Mouse (Mus musculus): ENCODE data around the gene Mmel1.

Gene Mmel1

GRCm38 (mm10) chr4:154869440-154869839, at the start of gene Mmel1:
Mmel1 (plus strand) TSS chr4:154869585.
- DNase-seq (ENCODE audit: low spot score in 2 of 2), result no peak

DNA sequence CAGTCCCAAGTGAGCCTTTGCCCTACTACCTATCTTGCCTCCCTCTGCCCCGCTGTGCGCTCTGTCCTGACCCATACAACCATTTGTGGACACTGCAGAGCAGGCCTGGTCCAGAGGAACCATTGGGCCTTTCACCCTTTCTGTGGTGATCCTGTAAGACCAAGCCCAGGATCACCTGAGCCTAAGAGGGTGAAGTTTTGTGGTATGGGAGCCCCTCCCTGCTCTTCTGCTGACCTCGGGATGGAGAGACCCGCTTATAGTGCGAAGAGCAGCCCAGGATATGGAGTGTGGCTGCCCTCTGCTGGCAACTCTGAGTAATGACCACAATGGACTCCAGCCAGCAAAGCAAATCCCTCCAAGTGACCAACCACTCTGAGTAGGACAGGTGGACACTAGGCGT, 43.7 kb upstream of the Mmel1 start:
- DNase-seq (ENCODE audit: low spot score in 2 of 2), result peak; percentile 52 to 61

DNA sequence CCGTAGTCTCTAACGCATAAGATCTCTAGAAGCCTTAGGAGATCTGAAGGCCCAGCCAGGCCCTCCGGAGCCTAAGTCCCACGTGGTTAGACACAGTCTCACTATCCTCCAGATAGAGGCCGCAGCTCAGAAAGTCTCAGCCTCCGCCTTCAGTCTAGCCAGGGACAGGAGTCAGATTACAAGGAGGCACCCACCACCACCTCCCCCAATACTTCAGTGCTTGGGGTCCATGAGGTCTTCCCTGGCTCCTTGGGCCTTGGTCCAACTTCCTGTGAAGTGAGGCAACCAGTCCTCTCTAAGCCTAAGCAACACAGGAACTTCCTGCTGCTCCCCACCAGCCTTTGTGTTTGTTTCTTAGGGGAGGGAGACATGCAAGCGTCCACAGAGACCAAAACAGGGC, 43.2 kb upstream of the Mmel1 start:
- DNase-seq (ENCODE audit: low spot score in 2 of 2), result no peak

DNA sequence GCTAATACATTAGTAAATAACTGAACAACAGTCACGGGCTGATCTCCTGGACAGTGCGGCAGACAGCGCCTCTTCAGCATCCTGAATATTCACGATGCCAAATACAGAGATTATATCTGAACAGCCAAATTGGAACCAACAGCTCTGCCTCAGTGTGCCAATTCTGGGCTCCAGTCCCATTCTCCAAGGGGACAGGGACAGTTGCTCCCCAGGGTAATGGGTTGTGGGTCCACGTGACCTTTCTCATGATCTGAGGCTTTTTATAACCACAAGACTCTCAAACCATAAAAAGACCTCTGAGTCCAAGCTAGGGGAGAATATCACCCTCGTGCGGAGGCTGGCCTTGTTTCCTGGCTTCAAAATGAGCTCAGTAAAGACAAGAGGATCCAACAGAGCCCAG, 42.2 kb upstream of the Mmel1 start:
- DNase-seq (ENCODE audit: low spot score in 2 of 2), result peak in 1 of 2 experiments; percentile 6

- DNase-seq (ENCODE audit: low spot score in 2 of 2), result no peak
Observed at GRCm38 (mm10) chr4:154827861-154828610, 41.3 kb upstream of the Mmel1 start.

DNA sequence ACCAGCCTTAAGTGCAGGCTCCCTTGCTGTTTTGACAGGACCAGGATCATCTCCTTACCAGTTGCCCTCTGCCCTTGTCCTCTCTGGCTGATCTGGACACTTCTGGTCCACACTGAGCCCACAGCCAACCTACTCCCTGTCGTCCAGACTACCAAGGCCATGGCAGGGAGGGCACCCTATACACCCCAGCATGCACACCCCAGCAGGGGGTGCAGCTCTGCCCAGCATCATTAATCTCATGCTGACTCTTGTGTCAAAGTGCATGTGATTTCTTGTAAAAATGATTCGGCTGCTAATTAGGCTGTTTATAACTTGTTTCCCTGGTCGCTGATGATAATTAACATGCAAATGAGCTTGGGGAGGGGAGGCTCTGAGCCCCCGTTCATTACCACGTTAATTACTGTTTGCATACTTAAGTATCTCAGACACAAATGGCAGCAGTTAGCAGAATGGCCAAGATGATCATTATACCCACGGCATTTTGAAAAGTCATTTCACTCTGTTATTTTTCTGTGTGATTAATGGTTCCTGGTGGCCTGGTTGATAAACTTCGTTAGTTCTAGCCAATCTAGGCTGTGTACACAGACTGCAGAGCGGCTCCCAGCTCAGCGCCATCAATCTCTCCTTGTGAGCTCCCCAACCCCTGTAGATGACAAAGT, 37.3 kb upstream of the Mmel1 start:
- DNase-seq (ENCODE audit: low spot score in 2 of 2), result no peak

DNA sequence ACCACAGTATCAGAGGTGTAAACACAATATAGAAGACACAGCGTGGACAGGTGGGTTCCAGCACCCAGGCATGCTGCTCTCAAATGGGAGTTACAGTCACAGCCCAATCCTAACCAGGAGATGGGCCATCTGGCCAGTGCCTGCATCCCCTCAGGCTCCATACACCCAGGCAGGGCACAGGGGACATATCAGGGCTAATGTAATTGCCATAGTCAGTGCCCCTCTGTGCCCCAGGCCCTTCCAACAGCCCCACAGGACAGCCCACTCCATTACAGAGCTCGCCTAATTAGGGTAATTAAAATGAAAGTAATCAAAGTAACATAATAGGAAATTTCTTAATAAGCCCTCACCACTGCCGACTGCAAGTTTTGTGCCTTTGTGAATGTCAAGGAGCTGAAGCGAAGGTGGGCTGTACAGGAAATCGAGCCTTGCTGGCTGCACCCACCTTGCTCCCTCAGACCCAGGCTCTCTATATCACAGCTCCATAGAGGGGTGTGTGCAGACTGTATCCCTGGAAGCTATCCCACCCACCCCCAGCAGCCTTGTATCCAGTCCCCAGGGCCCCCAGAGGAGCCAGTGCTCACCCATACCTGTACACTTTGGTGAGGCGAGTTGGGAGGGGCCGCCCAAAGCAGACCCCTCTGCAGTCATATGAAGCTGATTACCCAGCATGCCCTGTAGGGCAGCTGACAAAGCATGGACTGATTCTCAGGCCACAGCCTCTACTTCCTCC, 33.0 kb upstream of the Mmel1 start:
- no peak for DNase-seq (ENCODE audit: low spot score in 2 of 2)

DNA sequence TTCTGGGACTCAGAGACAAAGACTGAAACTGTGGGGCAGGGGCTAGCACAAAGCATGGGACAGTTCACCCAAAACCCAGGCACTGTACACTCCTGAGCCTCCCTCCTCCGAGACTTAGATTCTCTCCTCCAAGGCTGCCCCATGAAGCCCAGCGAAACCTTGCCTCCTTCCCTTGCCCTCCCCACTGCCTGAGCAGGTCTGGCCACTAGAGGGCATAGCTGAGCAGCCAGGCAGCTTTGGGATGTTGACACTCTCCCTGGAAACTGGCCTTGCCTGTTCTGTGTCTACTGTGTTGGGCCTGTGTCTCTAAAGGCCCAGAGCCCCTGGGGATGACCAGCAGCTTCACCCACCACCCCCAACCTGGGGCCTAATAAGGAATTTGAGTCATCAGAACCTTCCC, 32.2 kb upstream of the Mmel1 start, which contains the start of gene Ttc34:
Gene Ttc34, plus strand, starts transcription at position 290 of the 400 bp plus-strand sequence.
- peak; percentile 37 to 72 for DNase-seq (ENCODE audit: low spot score in 2 of 2)

DNA sequence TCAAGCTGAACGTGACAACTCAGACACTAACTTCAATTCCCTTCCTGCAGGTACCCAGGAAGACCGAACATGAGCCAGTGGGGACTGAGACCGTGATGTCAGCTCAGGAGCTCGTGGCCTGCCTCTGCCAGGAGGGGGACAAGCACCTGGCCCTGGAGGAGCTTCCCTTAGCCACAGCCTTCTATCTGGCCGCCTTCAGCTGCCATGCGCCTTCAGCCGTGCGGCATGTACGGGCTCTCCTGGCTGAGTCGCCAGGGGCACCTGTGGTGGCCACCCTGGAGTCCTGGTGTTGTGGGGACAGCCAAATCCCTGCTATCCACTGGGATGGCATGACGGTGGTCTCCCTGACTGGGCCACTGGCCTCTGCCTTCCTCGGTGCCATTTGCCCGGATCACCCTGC, 30.6 kb upstream of the Mmel1 start:
- no peak for DNase-seq (ENCODE audit: low spot score in 2 of 2)

DNA sequence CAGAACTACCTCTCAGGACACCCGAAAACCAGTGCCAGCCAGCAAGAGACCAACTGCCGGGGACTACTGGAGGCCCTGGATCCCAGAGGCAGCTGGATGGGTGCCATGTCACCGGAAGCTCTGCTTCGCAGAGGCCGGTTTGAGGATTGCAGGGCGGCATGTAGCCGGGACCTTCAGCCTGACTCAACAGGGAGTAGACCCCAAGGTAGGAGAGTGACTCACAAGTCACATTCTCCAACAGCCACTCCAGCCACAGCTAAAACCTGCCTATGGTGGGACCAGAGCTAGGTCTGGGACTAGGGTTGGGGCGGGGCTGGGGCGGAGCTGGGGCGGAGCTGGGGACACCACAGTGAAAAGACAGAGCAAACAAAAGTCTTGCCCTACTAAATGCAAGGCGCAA, 30.0 kb upstream of the Mmel1 start:
- DNase-seq (ENCODE audit: low spot score in 2 of 2), result no peak

DNA sequence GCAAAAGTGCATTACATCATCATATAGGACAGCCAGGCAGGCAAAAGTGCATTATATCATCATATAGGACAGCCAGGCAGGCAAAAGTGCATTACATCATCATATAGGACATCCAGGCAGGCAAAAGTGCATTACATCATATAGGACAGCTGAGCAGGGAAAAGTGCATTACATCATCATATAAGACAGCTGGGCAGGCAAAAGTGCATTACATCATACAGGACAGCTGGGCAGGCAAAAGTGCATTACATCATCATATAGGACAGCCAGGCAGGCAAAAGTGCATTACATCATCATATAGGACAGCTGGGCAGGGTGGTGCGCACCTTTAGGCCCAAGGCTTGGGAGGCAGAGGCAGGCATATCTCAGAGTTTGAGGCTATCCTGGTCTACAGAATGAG, 16.7 kb upstream of the Mmel1 start:
- DNase-seq (ENCODE audit: low spot score in 2 of 2), result no peak

- DNase-seq (ENCODE audit: low spot score in 2 of 2), result no peak
Observed at GRCm38 (mm10) chr4:154853881-154854280, 15.5 kb upstream of the Mmel1 start.

- DNase-seq (ENCODE audit: low spot score in 2 of 2), result no peak
Observed at GRCm38 (mm10) chr4:154854676-154855345, 14.6 kb upstream of the Mmel1 start.

- peak; percentile 90 to 91 for DNase-seq (ENCODE audit: low spot score in 2 of 2)
Observed at GRCm38 (mm10) chr4:154855721-154856479, 13.5 kb upstream of the Mmel1 start.

- DNase-seq (ENCODE audit: low spot score in 2 of 2), result no peak
Observed at GRCm38 (mm10) chr4:154856480-154856837, 12.9 kb upstream of the Mmel1 start.

GRCm38 (mm10) chr4:154856882-154857281, 12.5 kb upstream of the Mmel1 start:
- no peak for DNase-seq (ENCODE audit: low spot score in 2 of 2)

- no peak for DNase-seq (ENCODE audit: low spot score in 2 of 2)
Observed at GRCm38 (mm10) chr4:154857366-154858240, 11.8 kb upstream of the Mmel1 start.

DNA sequence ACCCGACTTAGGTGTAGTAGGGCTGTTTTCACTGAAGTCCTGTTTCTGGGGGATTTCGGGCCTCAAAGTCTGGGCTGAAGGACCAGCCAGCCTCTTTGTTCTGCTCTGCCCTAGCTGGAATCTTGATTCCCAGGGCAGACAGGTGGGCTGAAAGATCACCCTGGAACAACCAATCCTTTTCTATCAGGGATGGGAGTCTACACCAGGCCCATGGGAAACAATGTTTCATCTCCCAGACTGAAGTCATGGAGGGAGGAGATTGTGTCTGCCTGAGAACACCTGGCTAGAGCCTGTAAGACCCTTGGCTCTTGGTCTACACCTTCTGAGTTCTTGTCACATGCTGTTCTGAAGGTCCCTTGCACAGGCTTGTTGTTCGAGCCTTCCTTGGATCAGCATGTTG, 10.8 kb upstream of the Mmel1 start:
- DNase-seq (ENCODE audit: low spot score in 2 of 2), result no peak

DNA sequence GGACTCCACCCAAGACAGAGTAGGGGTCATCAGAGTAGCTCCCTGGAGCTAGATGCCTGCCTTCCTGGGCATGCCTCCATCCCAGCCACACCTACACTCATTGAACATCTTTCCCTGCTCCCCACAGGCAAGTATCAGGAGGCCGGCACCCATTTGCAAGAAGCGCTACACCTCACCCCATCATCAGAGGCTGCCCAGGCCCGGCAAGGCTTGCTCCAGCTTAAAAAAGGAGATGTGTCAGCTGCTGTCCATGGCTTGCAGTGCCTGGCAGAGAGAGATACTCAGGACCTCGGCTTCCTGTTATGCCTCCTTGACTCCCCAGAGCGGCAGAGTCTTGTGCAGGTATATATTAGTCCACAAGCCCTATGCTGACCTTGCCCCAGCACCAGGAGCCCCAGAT, 7.4 kb upstream of the Mmel1 start:
- no peak for DNase-seq (ENCODE audit: low spot score in 2 of 2)

- DNase-seq (ENCODE audit: low spot score in 2 of 2), result no peak
Observed at GRCm38 (mm10) chr4:154863436-154863935, 5.9 kb upstream of the Mmel1 start.

All from right cerebral cortex, adult 2 months (tissue).